10 mouse cellular contexts compared by ENCODE assay signal in the genomic region with DNA sequence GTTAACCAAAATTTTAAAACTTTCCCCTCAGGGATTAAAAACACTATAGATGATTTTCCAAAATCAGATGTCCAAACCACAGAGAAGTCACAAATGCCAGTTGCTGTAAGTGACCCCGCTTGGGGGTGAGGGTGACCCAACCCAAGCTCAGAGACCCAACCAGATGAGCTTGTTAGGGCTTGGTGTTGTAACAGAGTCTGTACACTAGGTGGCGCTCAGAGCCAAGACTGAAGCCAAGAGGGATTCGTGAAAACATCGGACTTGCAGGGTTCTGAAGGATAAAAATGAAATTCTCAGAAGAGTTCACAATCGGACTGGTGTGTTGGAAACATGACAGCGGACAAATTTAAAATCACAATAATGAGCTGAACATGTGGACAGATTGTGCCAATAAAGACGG. TPM values are rescaled to one million over a fixed set of nuclear protein-coding genes. Genes with fewer than 3 reads are reported as not detected.
DNase-seq lines count a peak whose midpoint lies in the region; ATAC-seq and TF ChIP-seq lines count a peak whose summit lies in the region.
"Had no signal": no experiment of that assay in that cellular context is flagged by ENCODE, and none has a peak within 500 bp of the region (broad histone marks: within the 10 kb centered on the region; RNA-seq: fewer than 3 reads in every experiment).

No protein-coding gene starts in this region.

- TF ChIP-seq EP300 in liver, embryonic 14.5 days (IDR thresholded peaks at IDR 0.05; ENCODE audit: low read depth), result no peak

- TF ChIP-seq POLR2A in cerebellum, adult 2 months (IDR thresholded peaks at IDR 0.05; ENCODE audit: borderline replicate concordance, insufficient read depth, low read length), result no peak

- no peak overlapping the region for H3K4me2 ChIP-seq in intestine, postnatal 0 days (replicated peaks; ENCODE audit: low read depth)
- no peak overlapping the region for H3K4me2 ChIP-seq in liver, embryonic 14.5 days (ENCODE audit: low read depth)
- H3K4me2 ChIP-seq: neural tube, embryonic 13.5 days had no signal

- peaks cover 3% of the 10 kb centered on the region; the same call in 1 of the 2 replicates for H3K4me1 ChIP-seq in G1E (ENCODE audit: insufficient read depth, low read depth, low read length)
- H3K4me1 ChIP-seq in cerebellum, adult 2 months (ENCODE audit: control insufficient read depth, insufficient read depth, low read length), result no peaks in the 10 kb centered on the region
- H3K4me1 ChIP-seq in intestine, postnatal 0 days (replicated peaks; ENCODE audit: control insufficient read depth, insufficient read depth, low read length), result no peaks in the 10 kb centered on the region
- no peaks in the 10 kb centered on the region for H3K4me1 ChIP-seq in liver, embryonic 14.5 days (replicated peaks; ENCODE audit: control insufficient read depth in 2 of 2, insufficient read depth in 2 of 2, low read length in 1 of 2)
- H3K4me1 ChIP-seq: neural tube, embryonic 13.5 days had no signal

- 6% methylated on average over 7 of the region's 7 CpGs for WGBS in cerebellum, adult 2 months
- WGBS in intestine, postnatal 0 days, result 14% methylated on average over 7 of the region's 7 CpGs
- 14% methylated on average over 7 of the region's 7 CpGs for WGBS in liver, embryonic 14.5 days (ENCODE audit: insufficient replicate concordance)

- DNase-seq in 3134 (ENCODE audit: extremely low read depth, insufficient read length, low spot score) (peak; percentile 28), G1E (ENCODE audit: low spot score) (peak; percentile 52)
- DNase-seq in cerebellum, adult 2 months, result peak; percentile 62 to 77
- DNase-seq in frontal cortex, postnatal 14 days (ENCODE audit: low spot score in 2 of 2), result peak; percentile 38 to 75
- DNase-seq in liver, embryonic 14.5 days (ENCODE audit: low read depth in 3 of 3, low spot score in 3 of 3), result no peak
- peak; percentile 89 for DNase-seq in retina, embryonic 14.5 days (ENCODE audit: low spot score)
- peak; percentile 72 for DNase-seq in thymus, postnatal 25 days

- peak; percentile 78 for TF ChIP-seq CTCF in G1E (IDR thresholded peaks at IDR 0.05; ENCODE audit: low read depth, low read length)
- peak; percentile 95 for TF ChIP-seq CTCF in cerebellum, adult 2 months (IDR thresholded peaks at IDR 0.05; ENCODE audit: borderline replicate concordance, insufficient read depth, low read depth, low read length)
- TF ChIP-seq CTCF in intestine, postnatal 0 days (IDR thresholded peaks at IDR 0.05; ENCODE audit: low read depth), result peak; percentile 98
- peak; percentile 95 for TF ChIP-seq CTCF in liver, embryonic 14.5 days (IDR thresholded peaks at IDR 0.05; ENCODE audit: low read depth)

- no peak overlapping the region for H3K4me3 ChIP-seq in G1E (ENCODE audit: low read depth, low read length)
- H3K4me3 ChIP-seq in cerebellum, adult 2 months (replicated peaks; ENCODE audit: insufficient read depth, low read depth, low read length), result no peak overlapping the region
- H3K4me3 ChIP-seq in intestine, postnatal 0 days (ENCODE audit: low read depth, low read length), result no peak overlapping the region
- H3K4me3 ChIP-seq in liver, embryonic 14.5 days (ENCODE audit: insufficient read depth in 1 of 2, low read depth in 2 of 2, low read length in 2 of 2), result no peak overlapping the region
- H3K4me3 ChIP-seq: erythroblast, embryonic 14.5 days; neural tube, embryonic 13.5 days had no signal

- peaks cover 40% of the 10 kb centered on the region for H3K36me3 ChIP-seq in G1E (replicated peaks)
- peaks cover 19% of the 10 kb centered on the region for H3K36me3 ChIP-seq in intestine, postnatal 0 days (ENCODE audit: control insufficient read depth, insufficient read depth)
- peaks cover 11% of the 10 kb centered on the region for H3K36me3 ChIP-seq in liver, embryonic 14.5 days (replicated peaks; ENCODE audit: control insufficient read depth, insufficient read depth, low read depth)

- peak; percentile 55; the same call in 1 of the 2 replicates for ATAC-seq in G1E (ENCODE audit: extremely low read depth, insufficient number of reproducible peaks, low FRiP score, poor library complexity, severe bottlenecking)
- no peak for ATAC-seq in intestine, postnatal 0 days
- ATAC-seq in liver, embryonic 14.5 days (ENCODE audit: insufficient read depth), result no peak

- H3K9ac ChIP-seq in intestine, postnatal 0 days (ENCODE audit: low read depth, low read length), result no peak overlapping the region
- no peak overlapping the region for H3K9ac ChIP-seq in liver, embryonic 14.5 days (replicated peaks)
- H3K9ac ChIP-seq: neural tube, embryonic 13.5 days had no signal

- H3K27ac ChIP-seq in cerebellum, adult 2 months (ENCODE audit: insufficient read depth, low read length), result no peak overlapping the region
- no peak overlapping the region for H3K27ac ChIP-seq in intestine, postnatal 0 days (ENCODE audit: low read depth, low read length)
- no peak overlapping the region for H3K27ac ChIP-seq in liver, embryonic 14.5 days
- H3K27ac ChIP-seq: neural tube, embryonic 13.5 days had no signal

- no peaks in the 10 kb centered on the region for H3K27me3 ChIP-seq in G1E (ENCODE audit: insufficient read depth, low read length)
- no peaks in the 10 kb centered on the region for H3K27me3 ChIP-seq in cerebellum, adult 2 months (ENCODE audit: control insufficient read depth, insufficient read depth, low read length)
- H3K27me3 ChIP-seq in intestine, postnatal 0 days (replicated peaks; ENCODE audit: control insufficient read depth, insufficient read depth, low read length), result no peaks in the 10 kb centered on the region
- no peaks in the 10 kb centered on the region for H3K27me3 ChIP-seq in liver, embryonic 14.5 days (ENCODE audit: control insufficient read depth, insufficient read depth, low read length)
- H3K27me3 ChIP-seq: neural tube, embryonic 13.5 days had no signal

- H3K9me3 ChIP-seq in G1E (replicated peaks), result no peaks in the 10 kb centered on the region
- no peaks in the 10 kb centered on the region for H3K9me3 ChIP-seq in intestine, postnatal 0 days (ENCODE audit: control insufficient read depth)
- no peaks in the 10 kb centered on the region for H3K9me3 ChIP-seq in liver, embryonic 14.5 days (ENCODE audit: control insufficient read depth, low read length)
- H3K9me3 ChIP-seq: neural tube, embryonic 13.5 days had no signal

RNA-seq across cellular contexts. Expression of a gene that starts 18.0 kb away (rescaled TPM):
- total RNA-seq in G1E (2014; fragmentation: Nextera tagmentation) (17.7 and 22.4 TPM in 2 replicates), G1E (2017) (33.1 and 40.3 TPM in 2 replicates)
- 24.8 and 30.0 TPM in 2 replicates for polyA plus RNA-seq in G1E (2012)
- polyA plus RNA-seq in cerebellum, adult 2 months (2012; rRNA removed), result 210 and 212 TPM in 2 replicates
- polyA plus RNA-seq in intestine, postnatal 0 days (2015; fragmentation: Nextera tagmentation; extraction: Ambion mirVana), result 197 and 204 TPM in 2 replicates
- polyA plus RNA-seq in liver, embryonic 14.5 days (2012; rRNA removed), result 17.3 and 29.9 TPM in 2 replicates
- polyA plus RNA-seq in liver, embryonic 14.5 days (2014; fragmentation: Nextera tagmentation; extraction: Ambion mirVana), result 78.2 and 80.2 TPM in 2 replicates

RNA-seq across cellular contexts. Expression of a gene that starts 20.8 kb away (rescaled TPM):
- total RNA-seq in G1E (2014; fragmentation: Nextera tagmentation), result 31.6 and 34.3 TPM in 2 replicates
- total RNA-seq in G1E (2017), result 24.6 and 26.2 TPM in 2 replicates
- 12.8 and 19.3 TPM in 2 replicates for polyA plus RNA-seq in G1E (2012)
- polyA plus RNA-seq in cerebellum, adult 2 months (2012; rRNA removed), result 16.9 and 17.5 TPM in 2 replicates
- 32.4 and 36.6 TPM in 2 replicates for polyA plus RNA-seq in intestine, postnatal 0 days (2015; fragmentation: Nextera tagmentation; extraction: Ambion mirVana)
- 3.0 and 5.1 TPM in 2 replicates for polyA plus RNA-seq in liver, embryonic 14.5 days (2012; rRNA removed)
- polyA plus RNA-seq in liver, embryonic 14.5 days (2014; fragmentation: Nextera tagmentation; extraction: Ambion mirVana), result 7.9 and 9.5 TPM in 2 replicates

RNA-seq across cellular contexts. Expression of a gene that starts 41.7 kb away (rescaled TPM):
- total RNA-seq in G1E (2014; fragmentation: Nextera tagmentation), result not detected in 2 replicates
- 0.11 and 0.17 TPM in 2 replicates for total RNA-seq in G1E (2017)
- polyA plus RNA-seq in G1E (2012), result not detected in 2 replicates
- 123 and 127 TPM in 2 replicates for polyA plus RNA-seq in cerebellum, adult 2 months (2012; rRNA removed)
- polyA plus RNA-seq in intestine, postnatal 0 days (2015; fragmentation: Nextera tagmentation; extraction: Ambion mirVana), result 29.9 and 33.6 TPM in 2 replicates
- 6.9 and 7.3 TPM in 2 replicates for polyA plus RNA-seq in liver, embryonic 14.5 days (2012; rRNA removed)
- 6.8 and 7.0 TPM in 2 replicates for polyA plus RNA-seq in liver, embryonic 14.5 days (2014; fragmentation: Nextera tagmentation; extraction: Ambion mirVana)
- polyA plus RNA-seq: erythroblast, embryonic 14.5 days had no signal

Comparison
In these comparisons a context has a peak if more than half of its experiments do, and no peak if none do; other contexts are left out.
1. DNase-seq: peak in 3134 (single experiment), G1E (single experiment), cerebellum, adult 2 months (2 of 2), frontal cortex, postnatal 14 days (2 of 2), retina, embryonic 14.5 days (single experiment) and thymus, postnatal 25 days (single experiment); none in liver, embryonic 14.5 days (0 of 3).
2. Peak in every context shown above with its lines, with median percentiles within 50 percentile points of each other: CTCF ChIP-seq.